ENCODE assay signal across 7 mouse cellular contexts in the genomic region with DNA sequence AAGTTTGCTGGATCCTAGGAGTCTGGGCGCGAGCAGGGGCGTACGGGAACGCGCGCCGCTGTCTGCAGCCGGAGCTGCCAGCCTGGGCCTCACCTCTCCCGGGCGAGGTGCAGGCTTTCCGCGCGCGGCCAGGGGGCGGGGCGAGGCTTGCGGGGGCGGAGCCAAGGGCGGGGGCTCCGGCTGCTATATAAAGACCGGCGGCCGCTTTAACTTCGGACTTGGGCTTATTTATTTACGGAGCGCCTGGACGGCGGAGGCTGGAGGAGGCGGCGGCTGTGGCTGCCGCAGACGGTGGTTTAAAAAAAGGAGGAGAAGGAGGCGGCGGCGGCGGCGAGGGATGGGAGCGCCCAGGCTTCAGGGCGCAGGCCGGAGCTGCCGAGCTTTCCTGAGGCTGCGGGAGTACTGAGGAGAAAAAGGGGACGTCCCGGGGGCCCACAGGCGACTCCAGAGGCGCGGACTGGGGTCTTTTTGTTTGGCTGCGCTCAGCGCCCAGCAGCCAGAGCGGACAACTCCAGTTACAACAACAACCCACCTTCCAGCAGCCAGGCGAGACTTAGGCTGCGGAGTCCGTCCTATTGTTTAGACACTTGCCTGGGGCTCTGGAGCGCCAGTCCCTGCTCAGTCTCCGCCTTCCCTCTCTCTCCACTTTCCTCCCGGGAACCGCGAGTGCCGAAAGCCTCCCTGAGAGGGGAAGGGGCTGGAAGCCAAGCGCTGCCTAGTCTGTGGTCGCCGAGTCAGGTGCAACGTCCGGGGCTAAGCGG. TPM values are rescaled to one million over a fixed set of nuclear protein-coding genes. Genes with fewer than 3 reads are reported as not detected.
A peak's percentile ranks its signal among the peaks of the same experiment; 100 is the strongest.
DNase-seq lines count a peak whose midpoint lies in the region; ATAC-seq and TF ChIP-seq lines count a peak whose summit lies in the region.

A gene (plus strand): TSS at position 198 of the 761 bp plus-strand sequence.

- peak; percentile 87 for ATAC-seq in embryonic facial prominence, embryonic 14.5 days (ENCODE audit: low read depth)
- peak; percentile 90 for ATAC-seq in heart, embryonic 11.5 days (replicated peaks; ENCODE audit: insufficient number of reproducible peaks, low FRiP score, low TSS enrichment)
- peak; percentile 88 for ATAC-seq in kidney, embryonic 15.5 days (replicated peaks; ENCODE audit: low FRiP score)
- ATAC-seq in liver, embryonic 11.5 days (replicated peaks; ENCODE audit: low FRiP score) = peak; percentile 91
- ATAC-seq in stomach, postnatal 0 days (ENCODE audit: low FRiP score, low TSS enrichment) = peak; percentile 96

- peak within 1 kb of the TSS; percentile 69 for H3K4me3 ChIP-seq in embryonic facial prominence, embryonic 14.5 days (ENCODE audit: low read depth, low read length)
- peak within 1 kb of the TSS; percentile 75 for H3K4me3 ChIP-seq in heart, embryonic 11.5 days (ENCODE audit: low read depth, low read length)
- H3K4me3 ChIP-seq in kidney, embryonic 15.5 days (replicated peaks) = peak within 1 kb of the TSS; percentile 80
- peak within 1 kb of the TSS; percentile 64 for H3K4me3 ChIP-seq in liver, embryonic 11.5 days (ENCODE audit: low read depth, low read length)
- H3K4me3 ChIP-seq in stomach, postnatal 0 days (ENCODE audit: low read depth, low read length) = peak within 1 kb of the TSS; percentile 62

- TF ChIP-seq CTCF in stomach, postnatal 0 days (IDR thresholded peaks at IDR 0.05; ENCODE audit: low read depth) = peak; percentile 32; the same call in 1 of the 2 replicates

- H3K36me3 ChIP-seq in embryonic facial prominence, embryonic 14.5 days (ENCODE audit: control insufficient read depth, insufficient read depth, low read length) = no peaks in the 10 kb centered on the region
- no peaks in the 10 kb centered on the region for H3K36me3 ChIP-seq in heart, embryonic 11.5 days (ENCODE audit: control insufficient read depth, insufficient read depth, low read length)
- no peaks in the 10 kb centered on the region for H3K36me3 ChIP-seq in kidney, embryonic 15.5 days
- H3K36me3 ChIP-seq in liver, embryonic 11.5 days (ENCODE audit: control insufficient read depth, insufficient read depth, low read length) = no peaks in the 10 kb centered on the region
- H3K36me3 ChIP-seq in stomach, postnatal 0 days (ENCODE audit: control insufficient read depth, insufficient read depth, low read length) = no peaks in the 10 kb centered on the region

- WGBS in embryonic facial prominence, embryonic 14.5 days = under 1% methylated on average over 63 of the region's 66 CpGs
- under 1% methylated on average over 64 of the region's 66 CpGs for WGBS in heart, embryonic 11.5 days (ENCODE audit: insufficient replicate concordance)
- under 1% methylated on average over 65 of the region's 66 CpGs for WGBS in kidney, embryonic 15.5 days
- WGBS in liver, embryonic 11.5 days = under 1% methylated on average over 64 of the region's 66 CpGs
- WGBS in stomach, postnatal 0 days = under 1% methylated on average over 60 of the region's 66 CpGs

- DNase-seq in adrenal gland, postnatal 25 days = peak; percentile 92
- peak; percentile 89 for DNase-seq in embryonic facial prominence, embryonic 14.5 days (ENCODE audit: low spot score)
- peak; percentile 92 for DNase-seq in liver, embryonic 11.5 days (ENCODE audit: low spot score)
- peak; percentile 0 for DNase-seq in naive thymus-derived CD4-positive, alpha-beta T cell, adult 2 months (ENCODE audit: low read depth)
- peak; percentile 94 for DNase-seq in stomach, postnatal 0 days (ENCODE audit: low spot score)

- no peaks in the 10 kb centered on the region for H3K9me3 ChIP-seq in embryonic facial prominence, embryonic 14.5 days (ENCODE audit: control insufficient read depth, low read length)
- no peaks in the 10 kb centered on the region for H3K9me3 ChIP-seq in heart, embryonic 11.5 days (replicated peaks; ENCODE audit: control insufficient read depth, low read length)
- no peaks in the 10 kb centered on the region for H3K9me3 ChIP-seq in kidney, embryonic 15.5 days (replicated peaks)
- no peaks in the 10 kb centered on the region for H3K9me3 ChIP-seq in liver, embryonic 11.5 days (ENCODE audit: control insufficient read depth, low read length)
- no peaks in the 10 kb centered on the region for H3K9me3 ChIP-seq in stomach, postnatal 0 days (ENCODE audit: control insufficient read depth, low read length)

- H3K27ac ChIP-seq in embryonic facial prominence, embryonic 14.5 days (replicated peaks; ENCODE audit: low read depth, low read length) = peak within 1 kb of the TSS; percentile 68
- H3K27ac ChIP-seq in heart, embryonic 11.5 days (ENCODE audit: low read depth, low read length) = peak within 1 kb of the TSS; percentile 22
- H3K27ac ChIP-seq in kidney, embryonic 15.5 days = peak within 1 kb of the TSS; percentile 91
- H3K27ac ChIP-seq in liver, embryonic 11.5 days (ENCODE audit: low read depth, low read length) = no peak within 1 kb of the TSS
- H3K27ac ChIP-seq in stomach, postnatal 0 days (replicated peaks) = 0 out of 2 replicates have a peak within 1 kb of the TSS, but pooled peaks have one; percentile 18

- peak within 1 kb of the TSS; percentile 96 for H3K4me2 ChIP-seq in embryonic facial prominence, embryonic 14.5 days (ENCODE audit: low read depth, low read length)
- peak within 1 kb of the TSS; percentile 87 for H3K4me2 ChIP-seq in heart, embryonic 11.5 days
- peak within 1 kb of the TSS; percentile 71 for H3K4me2 ChIP-seq in kidney, embryonic 15.5 days
- peak within 1 kb of the TSS; percentile 90 for H3K4me2 ChIP-seq in liver, embryonic 11.5 days
- H3K4me2 ChIP-seq in stomach, postnatal 0 days (replicated peaks; ENCODE audit: low read depth) = peak within 1 kb of the TSS; percentile 95

- H3K27me3 ChIP-seq in embryonic facial prominence, embryonic 14.5 days (replicated peaks; ENCODE audit: control insufficient read depth, insufficient read depth, low read length) = peaks cover 19% of the 10 kb centered on the region
- peaks cover 17% of the 10 kb centered on the region; the same call in 1 of the 2 replicates for H3K27me3 ChIP-seq in heart, embryonic 11.5 days (ENCODE audit: control insufficient read depth, insufficient read depth, low read length)
- peaks cover 9% of the 10 kb centered on the region; the same call in 1 of the 2 replicates for H3K27me3 ChIP-seq in kidney, embryonic 15.5 days
- H3K27me3 ChIP-seq in liver, embryonic 11.5 days (replicated peaks; ENCODE audit: control insufficient read depth, insufficient read depth, low read length) = peaks cover 43% of the 10 kb centered on the region
- H3K27me3 ChIP-seq in stomach, postnatal 0 days (ENCODE audit: control insufficient read depth, insufficient read depth, low read length) = 0 out of 2 replicates have a peak, but pooled peaks cover 2% of the 10 kb centered on the region

- peak within 1 kb of the TSS; percentile 74 for H3K9ac ChIP-seq in embryonic facial prominence, embryonic 14.5 days (ENCODE audit: low read depth, low read length)
- peak within 1 kb of the TSS; percentile 83 for H3K9ac ChIP-seq in heart, embryonic 11.5 days (ENCODE audit: low read depth, low read length)
- H3K9ac ChIP-seq in kidney, embryonic 15.5 days = peak within 1 kb of the TSS; percentile 71
- H3K9ac ChIP-seq in liver, embryonic 11.5 days (ENCODE audit: low read depth, low read length) = peak within 1 kb of the TSS; percentile 63
- H3K9ac ChIP-seq in stomach, postnatal 0 days (ENCODE audit: low read length) = peak within 1 kb of the TSS; percentile 65

- H3K4me1 ChIP-seq in embryonic facial prominence, embryonic 14.5 days (ENCODE audit: control insufficient read depth, insufficient read depth, low read length) = peaks cover 19% of the 10 kb centered on the region
- H3K4me1 ChIP-seq in heart, embryonic 11.5 days (ENCODE audit: control insufficient read depth, insufficient read depth, low read length) = peaks cover 11% of the 10 kb centered on the region; the same call in 1 of the 2 replicates
- peaks cover 30% of the 10 kb centered on the region for H3K4me1 ChIP-seq in kidney, embryonic 15.5 days
- peaks cover 5% of the 10 kb centered on the region for H3K4me1 ChIP-seq in liver, embryonic 11.5 days (replicated peaks; ENCODE audit: control insufficient read depth, insufficient read depth, low read length)
- peaks cover 3% of the 10 kb centered on the region; the same call in 1 of the 2 replicates for H3K4me1 ChIP-seq in stomach, postnatal 0 days (replicated peaks; ENCODE audit: control insufficient read depth, insufficient read depth)

- no peak for TF ChIP-seq EP300 in stomach, postnatal 0 days (optimal IDR thresholded peaks at IDR 0.05)

RNA-seq across cellular contexts. Expression of the gene that starts here (rescaled TPM):
- 33.5 and 45.5 TPM in 2 replicates for total RNA-seq in adrenal gland, postnatal 25 days (2021)
- 27.0 and 27.6 TPM in 2 replicates for polyA plus RNA-seq in embryonic facial prominence, embryonic 14.5 days (2014; fragmentation: Nextera tagmentation; extraction: Ambion mirVana)
- polyA plus RNA-seq in heart, embryonic 11.5 days (2014; fragmentation: Nextera tagmentation; extraction: Ambion mirVana) = 47.2 and 49.4 TPM in 2 replicates
- polyA plus RNA-seq in kidney, embryonic 15.5 days (2015; fragmentation: Nextera tagmentation; extraction: Ambion mirVana) = 34.8 and 36.3 TPM in 2 replicates
- 3.8 and 5.1 TPM in 2 replicates for polyA plus RNA-seq in liver, embryonic 11.5 days (2014; fragmentation: Nextera tagmentation; extraction: Ambion mirVana)
- 7.8 and 9.1 TPM in 2 replicates for polyA plus RNA-seq in stomach, postnatal 0 days (2015; fragmentation: Nextera tagmentation; extraction: Ambion mirVana)

Comparison
In these comparisons a context has a peak if more than half of its experiments do, and no peak if none do; other contexts are left out.
1. DNase-seq: peak in every context shown above with its lines; median percentile 94 in stomach, postnatal 0 days; 92 in adrenal gland, postnatal 25 days; 92 in liver, embryonic 11.5 days; 89 in embryonic facial prominence, embryonic 14.5 days; 0 in naive thymus-derived CD4-positive, alpha-beta T cell, adult 2 months.